Mouse (Mus musculus): Measurements from ENCODE around the gene Wee1.

GRCm38 (mm10) chr7:110184608-110185007 is 62.8 kb downstream of the Wee1 start:
- TF ChIP-seq CTCF (IDR thresholded peaks at IDR 0.05; ENCODE audit: low read depth, low read length) (no peak), POLR2A (IDR thresholded peaks at IDR 0.05; ENCODE audit: extremely low read depth, insufficient read depth, low read length) (no peak)
